Mouse (Mus musculus): ENCODE measurements around the gene Baz1b. TPM values are rescaled to one million over a fixed set of nuclear protein-coding genes. Genes with fewer than 3 reads are reported as not detected.

Baz1b gene
- total RNA-seq, 1 experiment = 70.1 TPM

DNA sequence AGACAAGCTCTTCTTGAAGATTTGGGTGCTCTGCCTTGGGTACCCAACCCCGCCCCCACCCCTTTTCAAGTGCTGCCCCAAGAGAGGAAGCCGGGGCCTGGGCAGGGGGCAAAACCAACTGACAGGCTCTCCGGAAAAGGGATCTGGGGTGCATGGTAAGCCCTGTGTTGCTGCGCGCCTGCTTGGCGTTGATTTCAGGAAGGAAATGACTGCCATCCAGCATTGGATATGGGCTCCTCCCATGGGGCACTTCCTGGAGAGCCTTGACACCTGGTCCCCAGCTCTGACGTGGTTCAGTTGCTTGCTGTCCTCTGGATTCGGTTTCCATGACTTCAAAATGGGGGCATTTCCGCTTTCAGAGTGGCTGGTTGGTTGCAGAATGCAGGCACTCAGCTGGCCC, 77.5 kb downstream of the Baz1b start:
- Histone ChIP-seq H3K4me1 (ENCODE audit: control insufficient read depth in 2 of 2, insufficient read depth in 2 of 2, low read length in 2 of 2, poor library complexity in 1 of 2) (peaks cover 0 to 4% of the 10 kb centered on the region in 2 experiments; a peak in 1 of 4 replicates), H3K9me3 (ENCODE audit: control insufficient read depth, insufficient read depth, low read depth, low read length) (no peaks in the 10 kb centered on the region), H3K9ac (ENCODE audit: insufficient read depth, low read depth, low read length, poor library complexity, severe bottlenecking) (no peak overlapping the region), H3K27ac (ENCODE audit: insufficient read depth, low read depth, low read length, poor library complexity, severe bottlenecking) (no peak overlapping the region), H3K4me3 (ENCODE audit: insufficient read depth in 1 of 2, low read depth in 1 of 2, low read length in 2 of 2, poor library complexity in 1 of 2, severe bottlenecking in 1 of 2) (peak overlapping the region; percentile 23 to 43; a peak in 2 of 4 replicates), H3K36me3 (ENCODE audit: control insufficient read depth, insufficient read depth, low read length, poor library complexity, severe bottlenecking) (no peaks in the 10 kb centered on the region)
- no peak for DNase-seq (ENCODE audit: low read depth, low spot score)
- TF ChIP-seq ZC3H11A (IDR thresholded peaks at IDR 0.05; ENCODE audit: borderline replicate concordance, low read depth, low read length) = no peak
- TF ChIP-seq ZNF384 (IDR thresholded peaks at IDR 0.05; ENCODE audit: low read depth, low read length) = no peak
- TF ChIP-seq HCFC1 (IDR thresholded peaks at IDR 0.05; ENCODE audit: borderline replicate concordance, insufficient read depth, low read length) = no peak
- TF ChIP-seq MAFK (IDR thresholded peaks at IDR 0.05; ENCODE audit: insufficient read depth, low read depth, low read length) = no peak
- no peak for TF ChIP-seq CHD2 (IDR thresholded peaks at IDR 0.05; ENCODE audit: low read depth, low read length)
- in situ Hi-C loops (cut with MboI; ENCODE audit: low sequenced_read_pairs in 2 of 2, unreplicated experiment in 2 of 2) = no loop called here

DNA sequence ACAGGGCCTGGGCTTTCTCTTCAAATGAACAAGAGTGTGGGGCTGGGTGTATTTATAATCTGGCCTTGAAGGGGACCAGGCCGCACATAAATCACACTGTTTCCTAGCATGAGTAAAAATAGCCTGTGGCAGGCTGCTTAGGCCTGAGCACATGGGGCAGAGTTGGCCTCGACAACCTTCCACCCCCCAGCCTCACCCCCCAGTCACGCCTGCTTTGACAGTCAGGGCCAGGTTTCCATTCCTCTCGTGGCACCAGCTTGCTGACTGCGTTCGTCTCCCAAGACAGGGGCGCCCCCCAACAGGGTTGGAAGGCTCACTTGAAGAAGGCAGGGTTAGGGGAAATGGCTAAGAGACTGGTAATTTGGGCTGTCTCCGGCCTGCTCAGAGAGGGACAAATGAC, 82.4 kb downstream of the Baz1b start:
- Histone ChIP-seq H3K9me3 (ENCODE audit: control insufficient read depth, insufficient read depth, low read depth, low read length) (no peaks in the 10 kb centered on the region), H3K4me3 (ENCODE audit: insufficient read depth in 1 of 2, low read depth in 1 of 2, low read length in 2 of 2, poor library complexity in 1 of 2, severe bottlenecking in 1 of 2) (no peak overlapping the region), H3K36me3 (ENCODE audit: control insufficient read depth, insufficient read depth, low read length, poor library complexity, severe bottlenecking) (no peaks in the 10 kb centered on the region), H3K27ac (ENCODE audit: insufficient read depth, low read depth, low read length, poor library complexity, severe bottlenecking) (no peak overlapping the region), H3K4me1 (ENCODE audit: control insufficient read depth in 2 of 2, insufficient read depth in 2 of 2, low read length in 2 of 2, poor library complexity in 1 of 2) (peaks cover 2 to 9% of the 10 kb centered on the region in 2 experiments; a peak in 2 of 4 replicates), H3K9ac (ENCODE audit: insufficient read depth, low read depth, low read length, poor library complexity, severe bottlenecking) (no peak overlapping the region)
- DNase-seq (ENCODE audit: low read depth, low spot score) = no peak
- in situ Hi-C loops (cut with MboI; ENCODE audit: low sequenced_read_pairs in 2 of 2, unreplicated experiment in 2 of 2) = no loop called here
- TF ChIP-seq HCFC1 (IDR thresholded peaks at IDR 0.05; ENCODE audit: borderline replicate concordance, insufficient read depth, low read length) (no peak), MAFK (IDR thresholded peaks at IDR 0.05; ENCODE audit: insufficient read depth, low read depth, low read length) (no peak), ZC3H11A (IDR thresholded peaks at IDR 0.05; ENCODE audit: borderline replicate concordance, low read depth, low read length) (no peak), CHD2 (IDR thresholded peaks at IDR 0.05; ENCODE audit: low read depth, low read length) (no peak), ZNF384 (IDR thresholded peaks at IDR 0.05; ENCODE audit: low read depth, low read length) (no peak)

DNA sequence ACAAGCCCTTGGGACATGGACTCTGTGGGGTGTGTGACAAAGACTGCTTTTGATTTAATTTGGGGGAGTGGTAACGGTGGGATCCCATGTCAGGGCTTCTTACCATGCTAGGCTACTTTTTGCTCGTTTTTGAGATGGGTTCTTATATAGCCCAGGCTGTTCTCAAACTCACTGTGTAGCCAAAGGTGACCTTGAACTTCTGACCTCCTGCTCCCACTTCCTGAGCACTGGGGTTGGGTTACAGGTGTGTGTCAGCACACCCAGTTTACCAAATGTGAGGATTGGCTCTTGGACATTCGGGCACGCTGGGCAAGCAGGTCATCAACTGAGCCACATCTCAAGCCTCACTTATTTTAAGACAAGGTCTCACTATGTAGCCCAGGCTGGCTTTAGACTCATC, 83.3 kb downstream of the Baz1b start:
- H3K4me1 ChIP-seq (ENCODE audit: control insufficient read depth in 2 of 2, insufficient read depth in 2 of 2, low read length in 2 of 2, poor library complexity in 1 of 2) = peaks cover 2 to 7% of the 10 kb centered on the region in 2 experiments; a peak in 2 of 4 replicates
- no peak overlapping the region for H3K9ac ChIP-seq (ENCODE audit: insufficient read depth, low read depth, low read length, poor library complexity, severe bottlenecking)
- DNase-seq (ENCODE audit: low read depth, low spot score) = no peak
- H3K27ac ChIP-seq (ENCODE audit: insufficient read depth, low read depth, low read length, poor library complexity, severe bottlenecking) = no peak overlapping the region
- H3K36me3 ChIP-seq (ENCODE audit: control insufficient read depth, insufficient read depth, low read length, poor library complexity, severe bottlenecking) = no peaks in the 10 kb centered on the region
- no peaks in the 10 kb centered on the region for H3K9me3 ChIP-seq (ENCODE audit: control insufficient read depth, insufficient read depth, low read depth, low read length)
- H3K4me3 ChIP-seq (ENCODE audit: insufficient read depth in 1 of 2, low read depth in 1 of 2, low read length in 2 of 2, poor library complexity in 1 of 2, severe bottlenecking in 1 of 2) = no peak overlapping the region
- in situ Hi-C loops (cut with MboI; ENCODE audit: low sequenced_read_pairs in 2 of 2, unreplicated experiment in 2 of 2) = no loop called here
- TF ChIP-seq ZNF384 (IDR thresholded peaks at IDR 0.05; ENCODE audit: low read depth, low read length) (no peak), HCFC1 (IDR thresholded peaks at IDR 0.05; ENCODE audit: borderline replicate concordance, insufficient read depth, low read length) (no peak), ZC3H11A (IDR thresholded peaks at IDR 0.05; ENCODE audit: borderline replicate concordance, low read depth, low read length) (no peak), MAFK (IDR thresholded peaks at IDR 0.05; ENCODE audit: insufficient read depth, low read depth, low read length) (no peak), CHD2 (IDR thresholded peaks at IDR 0.05; ENCODE audit: low read depth, low read length) (no peak)

GRCm38 (mm10) chr5:135271563-135272165, 84.6 kb downstream of the Baz1b start:
- Histone ChIP-seq H3K9ac (ENCODE audit: insufficient read depth, low read depth, low read length, poor library complexity, severe bottlenecking) (no peak overlapping the region), H3K27ac (ENCODE audit: insufficient read depth, low read depth, low read length, poor library complexity, severe bottlenecking) (no peak overlapping the region), H3K9me3 (ENCODE audit: control insufficient read depth, insufficient read depth, low read depth, low read length) (no peaks in the 10 kb centered on the region), H3K4me3 (ENCODE audit: insufficient read depth in 1 of 2, low read depth in 1 of 2, low read length in 2 of 2, poor library complexity in 1 of 2, severe bottlenecking in 1 of 2) (no peak overlapping the region), H3K36me3 (ENCODE audit: control insufficient read depth, insufficient read depth, low read length, poor library complexity, severe bottlenecking) (no peaks in the 10 kb centered on the region), H3K4me1 (ENCODE audit: control insufficient read depth in 2 of 2, insufficient read depth in 2 of 2, low read length in 2 of 2, poor library complexity in 1 of 2) (peaks cover 2 to 7% of the 10 kb centered on the region in 2 experiments; a peak in 2 of 4 replicates)
- in situ Hi-C loops (cut with MboI; ENCODE audit: low sequenced_read_pairs in 2 of 2, unreplicated experiment in 2 of 2) = no loop called here
- DNase-seq (ENCODE audit: low read depth, low spot score) = no peak
- TF ChIP-seq HCFC1 (IDR thresholded peaks at IDR 0.05; ENCODE audit: borderline replicate concordance, insufficient read depth, low read length) (no peak), ZNF384 (IDR thresholded peaks at IDR 0.05; ENCODE audit: low read depth, low read length) (no peak; the same call in 1 of the 2 replicates), ZC3H11A (IDR thresholded peaks at IDR 0.05; ENCODE audit: borderline replicate concordance, low read depth, low read length) (no peak), CHD2 (IDR thresholded peaks at IDR 0.05; ENCODE audit: low read depth, low read length) (no peak), MAFK (IDR thresholded peaks at IDR 0.05; ENCODE audit: insufficient read depth, low read depth, low read length) (no peak)

All from ES-E14 (cell line).